Mouse (Mus musculus) thymus, adult 2 months (tissue): ENCODE data around the gene Flii.

Experiments
- CTCF ChIP-seq: fragments of 200-500 bp; IDR thresholded peaks from 2 replicates; pipeline ENCODE4 v1.5.1; 2012; ENCODE audit warnings: mild to moderate bottlenecking, control low read depth, low read length, moderate library complexity, borderline replicate concordance; ENCODE audit not compliant: control insufficient read depth, poor library complexity, insufficient read depth; ENCODE audit errors: extremely low read depth
- POLR2A ChIP-seq: fragments of 200-500 bp; IDR thresholded peaks from 2 replicates; pipeline ENCODE4 v1.6.1; 2012; ENCODE audit warnings: mild to moderate bottlenecking, low read length, control low read depth, moderate library complexity; ENCODE audit not compliant: control insufficient read depth, poor library complexity, insufficient read depth; ENCODE audit errors: extremely low read depth

GRCm38 (mm10) chr11:60706076-60706475 is 21.0 kb downstream of the Flii start:
- TF ChIP-seq CTCF: no peak
- TF ChIP-seq POLR2A: no peak
